Mouse (Mus musculus): ENCODE results near the gene Cenpb.
A peak's percentile ranks its signal among the peaks of the same experiment; 100 is the strongest.

The Cenpb gene

GRCm38 (mm10) chr2:131166172-131166571, 13.7 kb downstream of the Cenpb start:
- DNase-seq (ENCODE audit: low read depth), result no peak

GRCm38 (mm10) chr2:131163924-131164323, 15.9 kb downstream of the Cenpb start:
- DNase-seq (ENCODE audit: low read depth), result no peak

- DNase-seq (ENCODE audit: low read depth), result peak; percentile 80
Measured at GRCm38 (mm10) chr2:131160671-131161111, 19.2 kb downstream of the Cenpb start.

GRCm38 (mm10) chr2:131159938-131160581, 19.8 kb downstream of the Cenpb start, which contains the start of gene 1700037H04Rik:
Gene 1700037H04Rik (minus strand): TSS chr2:131160081.
- DNase-seq (ENCODE audit: low read depth), result peak; percentile 99

GRCm38 (mm10) chr2:131159491-131159910, 20.4 kb downstream of the Cenpb start:
- peak; percentile 64 for DNase-seq (ENCODE audit: low read depth)

GRCm38 (mm10) chr2:131156987-131157386, 22.9 kb downstream of the Cenpb start:
- no peak for DNase-seq (ENCODE audit: low read depth)

- no peak for DNase-seq (ENCODE audit: low read depth)
Measured at GRCm38 (mm10) chr2:131154036-131154435, 25.8 kb downstream of the Cenpb start.

- no peak for DNase-seq (ENCODE audit: low read depth)
Measured at GRCm38 (mm10) chr2:131152166-131152730, 27.6 kb downstream of the Cenpb start.

GRCm38 (mm10) chr2:131149254-131149578, 30.7 kb downstream of the Cenpb start:
- DNase-seq (ENCODE audit: low read depth), result no peak

- DNase-seq (ENCODE audit: low read depth), result no peak
Measured at GRCm38 (mm10) chr2:131148353-131149253, 31.3 kb downstream of the Cenpb start.

- DNase-seq (ENCODE audit: low read depth), result no peak
Measured at GRCm38 (mm10) chr2:131147043-131147365, 32.9 kb downstream of the Cenpb start.

- DNase-seq (ENCODE audit: low read depth), result no peak
Measured at GRCm38 (mm10) chr2:131146193-131147042, 33.4 kb downstream of the Cenpb start.

GRCm38 (mm10) chr2:131145536-131145935, 34.3 kb downstream of the Cenpb start:
- DNase-seq (ENCODE audit: low read depth), result no peak

- no peak for DNase-seq (ENCODE audit: low read depth)
Measured at GRCm38 (mm10) chr2:131145121-131145520, 34.7 kb downstream of the Cenpb start.

- no peak for DNase-seq (ENCODE audit: low read depth)
Measured at GRCm38 (mm10) chr2:131143007-131143780, 36.7 kb downstream of the Cenpb start.

GRCm38 (mm10) chr2:131142592-131142991, 37.3 kb downstream of the Cenpb start:
- DNase-seq (ENCODE audit: low read depth), result peak; percentile 70

GRCm38 (mm10) chr2:131141336-131141986, 38.4 kb downstream of the Cenpb start:
- DNase-seq (ENCODE audit: low read depth), result no peak

- DNase-seq (ENCODE audit: low read depth), result no peak
Measured at GRCm38 (mm10) chr2:131140533-131140905, 39.3 kb downstream of the Cenpb start.

GRCm38 (mm10) chr2:131139886-131140532, 39.9 kb downstream of the Cenpb start:
- DNase-seq (ENCODE audit: low read depth), result no peak

GRCm38 (mm10) chr2:131139287-131139686, 40.6 kb downstream of the Cenpb start:
- no peak for DNase-seq (ENCODE audit: low read depth)
